In genomic region chr2:5193071-5193470, GRCm38 (mm10) we compare ENCODE assay signal across 31 mouse cellular contexts. TPM values are rescaled to one million over a fixed set of nuclear protein-coding genes. Genes with fewer than 3 reads are reported as not detected.
"Had no signal": no experiment of that assay in that cellular context is flagged by ENCODE, and none has a peak within 500 bp of the region (broad histone marks: within the 10 kb centered on the region; RNA-seq: fewer than 3 reads in every experiment).

No protein-coding gene starts in this region.

- H3K27ac ChIP-seq: embryonic facial prominence, embryonic 10.5 days; embryonic facial prominence, embryonic 12.5 days; embryonic facial prominence, embryonic 13.5 days; embryonic facial prominence, embryonic 15.5 days; forebrain, embryonic 10.5 days; forebrain, embryonic 12.5 days; forebrain, embryonic 13.5 days; forebrain, embryonic 15.5 days; gastrocnemius, adult 2 months; heart, adult 2 months had no signal

- H3K36me3 ChIP-seq: embryonic facial prominence, embryonic 10.5 days; embryonic facial prominence, embryonic 12.5 days; embryonic facial prominence, embryonic 13.5 days; embryonic facial prominence, embryonic 15.5 days; forebrain, embryonic 10.5 days; forebrain, embryonic 12.5 days; forebrain, embryonic 15.5 days had no signal

- ATAC-seq: forebrain, embryonic 13.5 days; forebrain, embryonic 14.5 days; forebrain, embryonic 15.5 days; forebrain, embryonic 16.5 days had no signal

- H3K4me2 ChIP-seq: embryonic facial prominence, embryonic 12.5 days; embryonic facial prominence, embryonic 13.5 days; embryonic facial prominence, embryonic 15.5 days; forebrain, embryonic 12.5 days; forebrain, embryonic 13.5 days; forebrain, embryonic 15.5 days had no signal

- H3K9me3 ChIP-seq: embryonic facial prominence, embryonic 10.5 days; embryonic facial prominence, embryonic 12.5 days; embryonic facial prominence, embryonic 13.5 days; embryonic facial prominence, embryonic 15.5 days; forebrain, embryonic 10.5 days; forebrain, embryonic 12.5 days; forebrain, embryonic 13.5 days; forebrain, embryonic 15.5 days had no signal

- H3K27me3 ChIP-seq: embryonic facial prominence, embryonic 12.5 days; embryonic facial prominence, embryonic 13.5 days; embryonic facial prominence, embryonic 15.5 days; forebrain, embryonic 12.5 days; forebrain, embryonic 13.5 days; forebrain, embryonic 15.5 days had no signal

- H3K4me1 ChIP-seq: embryonic facial prominence, embryonic 12.5 days; forebrain, embryonic 10.5 days; forebrain, embryonic 12.5 days; forebrain, embryonic 13.5 days had no signal

- DNase-seq: cerebellum, adult 18-20 months; cerebellum, adult 2 months; cerebellum, adult 8-10 months; cerebellum, adult 9-10 months; cerebellum, adult 9-11 months; cerebellum, postnatal 10 days; cerebellum, postnatal 14 days; cerebellum, postnatal 25 days; cerebellum, postnatal 36 days; embryo, embryonic 11 days; gastrocnemius, adult 2 months; gastrocnemius, postnatal 10 days; gastrocnemius, postnatal 14 days; gastrocnemius, postnatal 25 days; gastrocnemius, postnatal 36 days; heart, adult 11 months; heart, adult 18-20 months; heart, adult 2 months had no signal

- H3K9ac ChIP-seq: embryonic facial prominence, embryonic 12.5 days; embryonic facial prominence, embryonic 13.5 days; embryonic facial prominence, embryonic 15.5 days; forebrain, embryonic 12.5 days; forebrain, embryonic 13.5 days; forebrain, embryonic 15.5 days had no signal

- H3K4me3 ChIP-seq: embryonic facial prominence, embryonic 10.5 days; embryonic facial prominence, embryonic 12.5 days; embryonic facial prominence, embryonic 13.5 days; embryonic facial prominence, embryonic 15.5 days; erythroblast, embryonic 14.5 days; forebrain, embryonic 10.5 days; forebrain, embryonic 12.5 days; forebrain, embryonic 13.5 days; forebrain, embryonic 15.5 days; gastrocnemius, adult 2 months; heart, adult 2 months had no signal

RNA-seq across cellular contexts. Expression of gene Ccdc3, which starts 55.5 kb away (rescaled TPM):
- total RNA-seq: common myeloid progenitor, adult 5-6 weeks; granulocyte monocyte progenitor cell, adult 5-6 weeks had no signal
